Mouse (Mus musculus) gastrocnemius, postnatal 25 days (tissue): Measurements from ENCODE around the gene Myo1d. TPM values are rescaled to one million over a fixed set of nuclear protein-coding genes. Genes with fewer than 3 reads are reported as not detected.
A peak's percentile ranks its signal among the peaks of the same experiment; 100 is the strongest.

Experiments
- DNase-seq: peaks from one replicate; pipeline ENCODE4 v3.0.0; 2022
- total RNA-seq, 2 experiments: library from RNA; stranded (reverse); gene quantifications; 1 replicate in 1 of 2; 2 replicates in 1 of 2; pipeline ENCODE4 v1.2.3; 2021

Myo1d gene
- total RNA-seq, 2 experiments from 2014 or later, result 3.0 to 3.9 TPM

DNA sequence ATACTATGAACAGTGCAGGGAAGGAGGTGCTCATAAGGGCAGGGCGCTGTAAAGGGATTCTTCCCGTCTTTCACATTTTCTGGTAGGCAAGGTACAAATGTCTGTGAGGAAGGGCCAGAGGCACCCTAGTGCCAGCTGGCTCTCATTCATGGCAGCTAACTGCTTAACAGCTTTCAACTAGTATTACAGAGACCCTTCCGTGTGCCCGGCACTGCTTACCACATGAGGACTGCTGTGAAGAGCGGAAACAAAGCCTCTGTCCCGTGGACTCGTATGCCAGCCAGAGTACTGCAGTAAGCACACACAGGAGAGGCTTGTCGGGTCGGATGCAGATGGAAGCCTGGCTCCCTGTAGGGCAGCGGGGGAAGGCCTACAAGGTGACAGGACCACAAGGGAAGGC, 229.6 kb downstream of the Myo1d start:
- DNase-seq, result no peak

GRCm38 (mm10) chr11:80549854-80550253, 230.0 kb downstream of the Myo1d start:
- no peak for DNase-seq

DNA sequence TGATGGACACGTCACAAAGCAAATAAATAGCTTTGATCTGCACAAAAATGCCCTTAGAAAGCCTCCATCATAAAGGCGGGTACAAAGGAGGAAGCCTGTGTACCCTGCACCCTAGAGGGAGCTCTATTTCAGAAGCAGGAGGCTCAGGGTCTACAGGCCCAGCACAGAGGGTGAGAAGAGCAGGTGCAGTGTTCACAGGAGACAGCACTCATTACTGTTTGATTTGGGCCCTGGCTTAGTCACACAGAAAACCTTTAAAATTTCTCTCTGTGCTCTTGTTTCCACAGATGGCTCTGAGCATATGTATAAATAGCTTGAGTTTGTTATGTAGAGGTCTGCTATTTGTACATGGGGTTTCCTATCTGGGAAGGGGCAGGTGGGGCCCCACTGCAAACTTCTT, 233.6 kb downstream of the Myo1d start:
- no peak for DNase-seq

DNA sequence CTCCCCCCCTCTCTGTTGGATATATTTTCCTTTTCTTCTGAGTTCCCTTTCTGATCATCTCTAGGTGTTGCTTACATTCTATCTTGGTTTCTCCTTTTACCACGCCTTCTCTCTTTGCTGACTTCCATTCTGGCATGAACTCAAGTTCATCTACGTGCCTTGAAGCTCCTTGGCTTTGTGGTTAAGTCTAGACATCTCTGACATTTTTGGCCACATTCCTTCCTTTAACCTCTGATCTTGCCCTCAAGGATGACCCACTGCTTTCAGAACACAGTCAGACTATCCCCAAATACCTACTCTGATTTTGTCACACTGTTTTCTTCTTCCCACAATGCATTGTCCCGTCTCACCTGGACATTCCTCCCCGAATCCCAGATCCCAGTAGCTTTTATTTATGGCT, 240.8 kb downstream of the Myo1d start:
- DNase-seq, result no peak

- no peak for DNase-seq
Measured at GRCm38 (mm10) chr11:80532966-80533365, 246.9 kb downstream of the Myo1d start.

DNA sequence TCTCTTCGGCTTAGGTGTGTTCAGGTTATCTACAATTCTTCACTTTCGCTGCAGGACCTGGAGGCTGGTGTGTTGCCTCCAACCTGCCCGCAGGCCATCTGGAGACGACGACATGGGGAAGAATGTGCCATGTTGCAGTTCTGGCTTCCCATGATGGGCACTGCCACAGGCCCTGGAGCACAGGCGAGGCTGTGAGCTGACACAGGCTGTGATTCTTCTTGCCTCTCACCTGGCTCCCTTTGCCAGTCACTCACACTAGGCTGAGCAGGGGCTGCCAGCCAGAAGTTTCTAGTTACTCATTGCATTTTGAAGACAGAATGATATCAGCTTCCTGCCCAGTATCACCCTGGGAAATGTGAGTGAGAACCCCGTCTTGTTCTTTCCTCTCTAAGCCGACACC, 250.7 kb downstream of the Myo1d start:
- DNase-seq, result no peak

GRCm38 (mm10) chr11:80527697-80528096, 252.1 kb downstream of the Myo1d start:
- no peak for DNase-seq

GRCm38 (mm10) chr11:80524213-80524612, 255.6 kb downstream of the Myo1d start:
- no peak for DNase-seq

GRCm38 (mm10) chr11:80523410-80523809, 256.4 kb downstream of the Myo1d start:
- DNase-seq, result no peak

- no peak for DNase-seq
Measured at GRCm38 (mm10) chr11:80522852-80523251, 257.0 kb downstream of the Myo1d start.

GRCm38 (mm10) chr11:80521148-80521547, 258.7 kb downstream of the Myo1d start:
- DNase-seq, result no peak

DNA sequence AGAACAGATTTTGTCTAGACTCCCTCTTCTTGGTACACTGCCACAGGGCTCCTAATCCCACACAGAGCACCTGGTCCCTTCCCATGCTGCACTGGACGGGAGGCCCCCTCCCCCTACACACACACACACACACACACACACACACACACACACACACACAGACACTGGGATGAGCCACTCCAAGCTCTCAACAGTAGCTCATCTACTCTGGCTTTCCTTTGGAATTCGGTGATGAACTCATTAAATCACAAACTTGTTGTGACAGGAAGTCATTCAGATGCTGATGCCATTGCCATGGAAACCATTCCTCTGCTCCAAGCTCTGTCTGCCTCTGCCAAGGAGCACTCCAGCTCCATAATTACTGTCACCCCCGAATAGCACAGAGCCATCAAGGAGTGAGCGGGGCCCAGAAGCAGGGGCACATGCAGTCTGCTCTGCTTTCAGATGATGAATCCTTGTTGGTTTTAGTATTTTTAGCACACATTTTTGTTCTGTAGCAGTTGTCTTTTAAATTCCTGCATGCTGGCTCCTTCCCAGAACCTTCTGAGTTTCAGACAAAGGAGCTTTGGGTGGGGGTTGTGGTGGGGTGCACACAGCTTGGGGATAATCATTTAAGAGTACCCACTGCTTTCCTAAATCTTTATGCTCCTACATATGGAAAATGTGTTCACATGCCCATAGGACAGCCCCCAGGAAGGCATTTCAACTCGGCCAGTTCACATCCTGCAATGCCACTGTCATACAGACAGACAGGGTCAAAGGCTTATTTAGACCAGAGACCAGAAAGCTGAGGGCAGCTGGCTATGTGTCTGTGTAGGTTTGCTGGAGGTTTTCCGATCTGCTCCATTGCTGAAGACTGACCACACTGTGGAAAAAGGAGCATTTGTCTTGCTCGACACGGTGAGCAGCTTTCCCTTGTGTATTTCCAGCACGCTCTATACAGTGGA, 261.1 kb downstream of the Myo1d start:
- no peak for DNase-seq

- DNase-seq, result no peak
Measured at GRCm38 (mm10) chr11:80515895-80516294, 263.9 kb downstream of the Myo1d start.

GRCm38 (mm10) chr11:80515346-80515745, 264.5 kb downstream of the Myo1d start:
- DNase-seq, result no peak

DNA sequence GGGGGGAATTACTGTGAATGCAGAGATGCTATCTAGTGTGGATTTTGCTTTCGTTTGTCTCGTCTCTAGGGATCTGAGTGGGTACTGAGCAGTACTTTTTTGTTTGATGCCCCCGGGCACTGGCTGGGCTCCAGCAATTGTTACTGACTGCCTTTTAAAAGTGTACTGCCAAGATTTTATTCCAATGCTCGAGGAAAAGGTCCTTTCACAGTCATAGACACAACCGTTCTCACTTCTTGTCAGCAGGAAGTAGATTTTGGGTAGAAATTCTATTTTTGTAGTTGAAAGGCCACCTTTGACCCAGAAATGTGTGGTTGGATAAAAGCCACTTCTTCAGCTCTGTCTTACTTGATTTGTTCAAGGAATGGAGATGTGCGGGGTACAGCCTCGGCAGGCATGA, 266.0 kb downstream of the Myo1d start:
- no peak for DNase-seq

DNA sequence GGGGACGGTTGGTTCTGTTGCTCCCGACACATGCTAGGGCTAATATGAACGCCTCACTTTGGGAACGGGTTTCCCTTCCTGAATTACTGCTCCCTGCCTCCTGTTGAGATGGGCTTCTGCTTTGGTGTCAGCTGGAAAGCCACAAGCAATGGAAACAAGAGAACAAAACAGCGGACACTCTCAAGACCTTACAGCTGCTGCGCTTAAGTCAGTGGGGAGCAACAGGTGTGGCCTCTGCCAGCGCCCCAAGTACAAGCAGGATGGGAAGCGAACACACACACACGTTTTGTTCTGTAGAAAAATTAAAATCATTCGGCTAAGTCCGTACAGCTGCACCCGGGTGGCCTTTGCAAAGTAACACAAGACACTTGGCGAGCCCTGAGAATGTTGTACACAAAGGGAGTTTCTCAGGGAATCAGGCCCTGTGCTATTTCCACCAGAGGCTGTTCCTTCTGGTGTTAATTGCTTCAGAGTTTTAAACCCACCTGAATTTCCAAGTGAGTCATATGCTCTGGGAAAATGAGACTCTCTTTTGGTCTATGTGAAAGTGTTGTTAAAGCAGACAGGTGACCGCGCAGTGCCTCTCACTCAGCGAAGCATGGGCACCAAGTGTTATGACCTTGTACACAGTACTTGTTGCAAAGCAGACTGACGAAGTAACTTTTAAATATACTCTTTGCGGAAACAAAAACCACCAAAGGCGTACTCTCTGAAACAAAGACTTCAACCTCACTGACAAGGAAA, 267.3 kb downstream of the Myo1d start:
- no peak for DNase-seq

- DNase-seq, result no peak
Measured at GRCm38 (mm10) chr11:80510124-80510523, 269.7 kb downstream of the Myo1d start.

- no peak for DNase-seq
Measured at GRCm38 (mm10) chr11:80509176-80509506, 270.7 kb downstream of the Myo1d start.

DNA sequence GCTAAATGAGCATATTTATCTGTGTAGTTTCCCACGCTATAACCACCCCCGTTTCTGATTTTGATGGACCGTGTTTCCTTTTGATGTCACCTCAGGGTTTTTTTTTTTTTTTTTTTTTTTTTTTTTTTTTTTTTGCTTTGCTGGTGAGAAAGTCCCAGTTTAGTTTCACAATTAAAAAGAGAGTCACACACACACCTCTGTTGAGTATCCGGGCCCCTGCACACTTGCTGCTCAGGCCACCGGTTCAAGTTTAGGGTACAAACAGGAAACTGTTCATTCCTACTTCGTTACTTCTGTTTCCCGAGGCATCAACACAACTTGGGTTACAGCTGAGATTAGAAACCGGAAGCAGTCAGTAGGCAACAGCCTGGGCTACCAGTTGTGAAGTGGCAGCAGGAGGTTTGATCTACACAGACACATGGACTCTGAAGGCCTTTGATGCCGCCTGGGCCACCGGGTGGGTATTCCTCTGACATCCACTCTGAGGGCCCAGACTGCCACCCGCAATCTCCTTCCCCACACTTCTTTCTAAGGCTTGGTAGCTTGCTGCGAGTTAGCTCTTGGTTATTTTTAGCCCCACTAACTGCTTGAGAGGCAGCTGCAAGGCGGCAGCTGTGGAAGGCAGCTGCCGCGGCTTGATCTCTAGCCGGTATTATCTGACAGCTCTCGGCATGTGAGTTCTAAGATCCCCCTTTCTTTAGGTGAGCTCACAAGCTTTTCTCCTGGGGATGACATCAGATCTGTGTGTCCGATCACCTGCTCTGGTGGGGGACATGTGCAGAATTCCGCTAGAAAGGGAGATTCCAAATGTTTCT, 271.3 kb downstream of the Myo1d start:
- DNase-seq, result peak; percentile 44

DNA sequence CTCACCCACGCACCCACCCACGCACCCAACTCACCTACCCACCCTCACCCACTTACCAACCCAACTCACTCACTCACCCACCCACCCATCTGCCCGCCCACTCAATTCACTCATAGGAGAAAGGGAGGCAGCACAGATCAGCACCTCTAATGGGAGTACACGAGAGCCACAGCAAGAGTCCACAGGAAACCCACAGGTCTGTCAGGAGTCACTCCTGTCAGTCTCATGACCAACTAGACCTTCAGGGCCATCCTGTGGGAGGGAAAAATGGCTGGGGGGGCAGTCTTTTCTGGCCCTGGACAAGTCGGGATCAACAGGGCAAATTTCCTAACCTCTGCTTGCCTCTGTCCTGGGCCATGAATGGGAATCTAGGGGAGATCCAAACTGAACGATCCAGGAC, 272.0 kb downstream of the Myo1d start:
- no peak for DNase-seq

- no peak for DNase-seq
Measured at GRCm38 (mm10) chr11:80506483-80506882, 273.3 kb downstream of the Myo1d start.

- no peak for DNase-seq
Measured at GRCm38 (mm10) chr11:80505581-80505980, 274.2 kb downstream of the Myo1d start.
